Mouse (Mus musculus) G1E (cell line): ENCODE data around the gene Creld1. TPM values are rescaled to one million over a fixed set of nuclear protein-coding genes. Genes with fewer than 3 reads are reported as not detected.

Experiments used
- ATAC-seq: 2 replicates; pipeline ENCODE4 v1.8.0; 2016; ENCODE audit warnings: mild to moderate bottlenecking; ENCODE audit not compliant: insufficient number of reproducible peaks, poor library complexity, low FRiP score, severe bottlenecking; ENCODE audit errors: extremely low read depth
- DNase-seq: peaks from one replicate; pipeline ENCODE4 v3.0.0; 2012; ENCODE audit warnings: low spot score
- H3K27me3 ChIP-seq: 2 replicates; pipeline ENCODE4 v1.6.1; 2012; ENCODE audit warnings: mild to moderate bottlenecking, low read length, inconsistent platforms; ENCODE audit not compliant: insufficient read depth
- H3K36me3 ChIP-seq: replicated peaks from 2 replicates; pipeline ENCODE3; 2012; ENCODE audit warnings: mild to moderate bottlenecking, inconsistent platforms
- H3K4me1 ChIP-seq: 2 replicates; pipeline ENCODE4 v1.6.1; 2012; ENCODE audit warnings: low read depth, low read length, inconsistent platforms, mixed read lengths; ENCODE audit not compliant: insufficient read depth
- H3K4me3 ChIP-seq: 2 replicates; pipeline ENCODE4 v1.5.1; 2012; ENCODE audit warnings: low read depth, mild to moderate bottlenecking, inconsistent platforms, low read length, moderate library complexity, mixed read lengths
- H3K9me3 ChIP-seq: replicated peaks from 2 replicates; pipeline ENCODE4 v1.6.1; 2012; ENCODE audit warnings: inconsistent platforms
- CTCF ChIP-seq: IDR thresholded peaks from 2 replicates; pipeline ENCODE4 v1.5.1; 2012; ENCODE audit warnings: low read depth, low read length, inconsistent platforms, mixed read lengths
- GATA1 ChIP-seq: IDR thresholded peaks from 2 replicates; pipeline ENCODE4 v1.6.1; 2012; ENCODE audit warnings: borderline replicate concordance, low read length, inconsistent platforms, mixed read lengths
- GATA2 ChIP-seq: IDR thresholded peaks from 2 replicates; pipeline ENCODE4 v1.6.1; 2012; ENCODE audit warnings: low read depth, low read length, inconsistent platforms, borderline replicate concordance
- POLR2AphosphoS5 ChIP-seq: IDR thresholded peaks from 2 replicates; pipeline ENCODE4 v1.6.1; 2012; ENCODE audit warnings: low read depth, low read length, inconsistent platforms; ENCODE audit not compliant: insufficient replicate concordance
- TAL1 ChIP-seq: conservative IDR thresholded peaks from 2 replicates; pipeline ENCODE4 v1.6.1; 2012; ENCODE audit warnings: low read depth, low read length, inconsistent platforms, mixed read lengths
- polyA plus RNA-seq: library from polyadenylated mRNA; stranded (reverse); fragments of >175 nt; gene quantifications from 2 replicates; pipeline ENCODE4 v1.2.3, GENCODE M21; 2012
- total RNA-seq, 2 experiments: library from RNA; stranded (forward) in 1 of 2; stranded (reverse) in 1 of 2; fragments of 200-1000 nt in 1 of 2; fragments of >200 nt in 1 of 2; fragmentation: Nextera tagmentation in 1 of 2; gene quantifications; 2 replicates each; pipeline ENCODE4 v1.2.3; 2014 to 2017

Gene Creld1
- total and polyA plus RNA-seq, 3 experiments, result 5.8 to 19.8 (median 8.5) TPM

GRCm38 (mm10) chr6:113468512-113468911 lies 14.6 kb upstream of the Creld1 start:
- Histone ChIP-seq H3K4me3 (no peak overlapping the region), H3K27me3 (peaks cover 70% of the 10 kb centered on the region), H3K9me3 (peaks cover 4% of the 10 kb centered on the region; the same call in 1 of the 2 replicates), H3K36me3 (no peaks in the 10 kb centered on the region), H3K4me1 (peaks cover 23% of the 10 kb centered on the region)
- TF ChIP-seq GATA1 (no peak), GATA2 (no peak), TAL1 (no peak), CTCF (no peak), POLR2AphosphoS5 (no peak)
- no peak for DNase-seq
- ATAC-seq, result no peak

- Histone ChIP-seq H3K4me3 (no peak overlapping the region), H3K4me1 (peaks cover 27% of the 10 kb centered on the region), H3K9me3 (peaks cover 4% of the 10 kb centered on the region; the same call in 1 of the 2 replicates), H3K27me3 (peaks cover 72% of the 10 kb centered on the region), H3K36me3 (no peaks in the 10 kb centered on the region)
- peak; percentile 38; the same call in 1 of the 2 replicates for ATAC-seq
- peak; percentile 40 for DNase-seq
- TF ChIP-seq GATA1, result no peak
- TF ChIP-seq CTCF, result peak; percentile 74
Measured at GRCm38 (mm10) chr6:113469021-113469420, 14.1 kb upstream of the Creld1 start.

GRCm38 (mm10) chr6:113469432-113469831 lies 13.7 kb upstream of the Creld1 start:
- Histone ChIP-seq H3K4me1 (peaks cover 28% of the 10 kb centered on the region), H3K36me3 (no peaks in the 10 kb centered on the region), H3K27me3 (peaks cover 72% of the 10 kb centered on the region), H3K4me3 (0 out of 2 replicates have a peak overlapping the region, but pooled peaks have one; percentile 4), H3K9me3 (peaks cover 4% of the 10 kb centered on the region; the same call in 1 of the 2 replicates)
- ATAC-seq (no peak), DNase-seq (no peak)
- TF ChIP-seq GATA2, result no peak
- TF ChIP-seq POLR2AphosphoS5, result no peak
- TF ChIP-seq TAL1, result no peak
- TF ChIP-seq CTCF, result no peak
- TF ChIP-seq GATA1, result no peak

- H3K36me3 ChIP-seq, result no peaks in the 10 kb centered on the region
- peaks cover 70% of the 10 kb centered on the region for H3K27me3 ChIP-seq
- no peak within 1 kb of the TSS for H3K4me3 ChIP-seq
- peaks cover 4% of the 10 kb centered on the region; the same call in 1 of the 2 replicates for H3K9me3 ChIP-seq
- ATAC-seq (no peak), DNase-seq (no peak)
- peaks cover 31% of the 10 kb centered on the region for H3K4me1 ChIP-seq
- no peak for TF ChIP-seq CTCF
- no peak for TF ChIP-seq POLR2AphosphoS5
- TF ChIP-seq TAL1, result no peak
- TF ChIP-seq GATA2, result no peak
- no peak for TF ChIP-seq GATA1
Measured at GRCm38 (mm10) chr6:113471297-113471936, 11.7 kb upstream of the Creld1 start, which contains the start of gene Il17rc. Gene Il17rc, plus strand, starts transcription at chr6:113471427.

- H3K9me3 ChIP-seq, result peaks cover 4% of the 10 kb centered on the region; the same call in 1 of the 2 replicates
- H3K36me3 ChIP-seq, result no peaks in the 10 kb centered on the region
- peaks cover 77% of the 10 kb centered on the region for H3K27me3 ChIP-seq
- TF ChIP-seq CTCF, result no peak
- no peak for TF ChIP-seq TAL1
- TF ChIP-seq POLR2AphosphoS5, result no peak
- no peak for TF ChIP-seq GATA1
- no peak for TF ChIP-seq GATA2
- no peak overlapping the region for H3K4me3 ChIP-seq
- no peak for ATAC-seq
- DNase-seq, result no peak
- peaks cover 36% of the 10 kb centered on the region for H3K4me1 ChIP-seq
Measured at GRCm38 (mm10) chr6:113472061-113472460, 11.0 kb upstream of the Creld1 start.

GRCm38 (mm10) chr6:113473246-113473645 lies 9.9 kb upstream of the Creld1 start:
- ATAC-seq, result no peak
- no peak for DNase-seq
- Histone ChIP-seq H3K4me3 (no peak overlapping the region), H3K9me3 (peaks cover 4% of the 10 kb centered on the region; the same call in 1 of the 2 replicates), H3K27me3 (peaks cover 79% of the 10 kb centered on the region), H3K4me1 (peaks cover 36% of the 10 kb centered on the region), H3K36me3 (no peaks in the 10 kb centered on the region)
- TF ChIP-seq GATA1 (no peak), GATA2 (no peak), CTCF (no peak), POLR2AphosphoS5 (no peak), TAL1 (no peak)

GRCm38 (mm10) chr6:113473715-113474114 lies 9.4 kb upstream of the Creld1 start:
- Histone ChIP-seq H3K27me3 (peaks cover 77% of the 10 kb centered on the region), H3K9me3 (peaks cover 4% of the 10 kb centered on the region; the same call in 1 of the 2 replicates), H3K4me3 (no peak overlapping the region), H3K4me1 (peaks cover 35% of the 10 kb centered on the region), H3K36me3 (no peaks in the 10 kb centered on the region)
- TF ChIP-seq TAL1 (no peak), GATA2 (no peak), POLR2AphosphoS5 (no peak), GATA1 (no peak), CTCF (no peak)
- ATAC-seq (no peak), DNase-seq (no peak)
